Mouse (Mus musculus): ENCODE results near the gene Tut1.

DNA sequence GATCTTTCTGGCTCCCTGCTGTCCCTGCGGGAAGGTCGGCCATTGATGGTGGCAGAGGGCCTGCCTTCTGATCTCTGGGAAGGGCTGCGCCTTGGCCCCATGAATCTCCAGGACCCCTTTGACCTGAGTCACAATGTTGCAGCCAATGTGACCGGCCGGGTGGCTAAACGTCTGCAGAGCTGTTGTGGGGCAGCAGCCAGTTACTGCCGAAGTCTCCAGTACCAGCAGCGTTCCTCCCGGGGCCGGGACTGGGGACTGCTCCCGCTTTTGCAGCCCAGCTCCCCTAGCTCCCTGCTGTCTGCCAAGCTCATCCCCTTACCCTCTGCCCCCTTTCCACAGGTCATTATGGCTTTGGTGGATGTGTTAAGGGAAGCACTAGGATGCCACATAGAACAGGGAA, 11.4 kb downstream of the Tut1 start:
- TF ChIP-seq CTCF (IDR thresholded peaks at IDR 0.05; ENCODE audit: borderline replicate concordance, insufficient read depth, low read length) (no peak), POLR2A (IDR thresholded peaks at IDR 0.05; ENCODE audit: low read depth, low read length) (no peak)
